In genomic region chr1:62709770-62710335, GRCm38 (mm10) we compare ENCODE assay signal across 15 mouse cellular contexts. TPM values are rescaled to one million over a fixed set of nuclear protein-coding genes. Genes with fewer than 3 reads are reported as not detected.
A peak's percentile ranks its signal among the peaks of the same experiment; 100 is the strongest.
DNase-seq lines count a peak whose midpoint lies in the region; ATAC-seq and TF ChIP-seq lines count a peak whose summit lies in the region.
"Had no signal": no experiment of that assay in that cellular context is flagged by ENCODE, and none has a peak within 500 bp of the region (broad histone marks: within the 10 kb centered on the region; RNA-seq: fewer than 3 reads in every experiment).

No protein-coding gene starts in this region.

- H3K27ac ChIP-seq in hindbrain, embryonic 12.5 days = no peak overlapping the region
- no peak overlapping the region for H3K27ac ChIP-seq in hindbrain, embryonic 10.5 days
- H3K27ac ChIP-seq in midbrain, embryonic 13.5 days = no peak overlapping the region
- H3K27ac ChIP-seq in midbrain, postnatal 0 days (ENCODE audit: low read depth, low read length) = no peak overlapping the region
- peak overlapping the region; percentile 45 for H3K27ac ChIP-seq in hindbrain, embryonic 16.5 days (ENCODE audit: low read depth, low read length)
- H3K27ac ChIP-seq in stomach, embryonic 14.5 days (ENCODE audit: low read length) = no peak overlapping the region; the same call in 1 of the 2 replicates
- H3K27ac ChIP-seq: liver, embryonic 15.5 days; midbrain, embryonic 12.5 days had no signal

- DNase-seq in hindbrain, embryonic 10.5 days (ENCODE audit: low spot score) = no peak
- no peak for DNase-seq in midbrain, postnatal 0 days (ENCODE audit: low spot score)
- no peak for DNase-seq in adrenal gland, postnatal 10 days
- no peak for DNase-seq in frontal cortex, postnatal 36 days (ENCODE audit: low spot score in 2 of 2)
- DNase-seq: adrenal gland, adult 8-10 months; gastrocnemius, postnatal 36 days had no signal

- no peaks in the 10 kb centered on the region for H3K36me3 ChIP-seq in hindbrain, embryonic 12.5 days
- H3K36me3 ChIP-seq in hindbrain, embryonic 10.5 days = no peaks in the 10 kb centered on the region
- no peaks in the 10 kb centered on the region for H3K36me3 ChIP-seq in midbrain, embryonic 13.5 days
- no peaks in the 10 kb centered on the region for H3K36me3 ChIP-seq in midbrain, postnatal 0 days (ENCODE audit: insufficient read depth, low read length)
- no peaks in the 10 kb centered on the region for H3K36me3 ChIP-seq in hindbrain, embryonic 16.5 days (ENCODE audit: control insufficient read depth, insufficient read depth, low read length)
- H3K36me3 ChIP-seq in stomach, embryonic 14.5 days (ENCODE audit: control insufficient read depth, insufficient read depth, low read length) = no peaks in the 10 kb centered on the region
- H3K36me3 ChIP-seq: liver, embryonic 15.5 days; midbrain, embryonic 12.5 days had no signal

- no peak for ATAC-seq in hindbrain, embryonic 12.5 days (ENCODE audit: low FRiP score)
- no peak for ATAC-seq in midbrain, embryonic 13.5 days
- no peak for ATAC-seq in midbrain, postnatal 0 days (ENCODE audit: low FRiP score)
- no peak for ATAC-seq in hindbrain, embryonic 16.5 days
- ATAC-seq in stomach, embryonic 14.5 days (ENCODE audit: insufficient number of reproducible peaks, insufficient read depth, low FRiP score, low read depth) = no peak
- ATAC-seq: Patski had no signal

- H3K4me3 ChIP-seq in hindbrain, embryonic 12.5 days = no peak overlapping the region; the same call in 1 of the 2 replicates
- no peak overlapping the region for H3K4me3 ChIP-seq in hindbrain, embryonic 10.5 days
- H3K4me3 ChIP-seq in midbrain, embryonic 13.5 days (replicated peaks) = no peak overlapping the region
- no peak overlapping the region for H3K4me3 ChIP-seq in midbrain, postnatal 0 days (ENCODE audit: low read depth, low read length)
- H3K4me3 ChIP-seq in hindbrain, embryonic 16.5 days (ENCODE audit: low read length) = no peak overlapping the region
- no peak overlapping the region for H3K4me3 ChIP-seq in stomach, embryonic 14.5 days (ENCODE audit: low read depth, low read length)
- H3K4me3 ChIP-seq: erythroblast, embryonic 14.5 days; liver, embryonic 15.5 days; midbrain, embryonic 12.5 days had no signal

- peaks cover 47% of the 10 kb centered on the region for H3K4me1 ChIP-seq in hindbrain, embryonic 12.5 days
- peaks cover 49% of the 10 kb centered on the region for H3K4me1 ChIP-seq in hindbrain, embryonic 10.5 days (replicated peaks)
- peaks cover 50% of the 10 kb centered on the region for H3K4me1 ChIP-seq in midbrain, embryonic 13.5 days (replicated peaks)
- H3K4me1 ChIP-seq in midbrain, postnatal 0 days (ENCODE audit: insufficient read depth, low read length) = peaks cover 11% of the 10 kb centered on the region; the same call in 1 of the 2 replicates
- peaks cover 27% of the 10 kb centered on the region for H3K4me1 ChIP-seq in hindbrain, embryonic 16.5 days (ENCODE audit: control insufficient read depth, insufficient read depth, low read depth, low read length)
- peaks cover 21% of the 10 kb centered on the region; the same call in 1 of the 2 replicates for H3K4me1 ChIP-seq in stomach, embryonic 14.5 days (ENCODE audit: control insufficient read depth, insufficient read depth, low read length)
- H3K4me1 ChIP-seq: liver, embryonic 15.5 days had no signal

- WGBS in hindbrain, embryonic 12.5 days = 42% methylated on average over 5 of the region's 5 CpGs
- 49% methylated on average over 5 of the region's 5 CpGs for WGBS in hindbrain, embryonic 10.5 days
- WGBS in midbrain, embryonic 13.5 days = 46% methylated on average over 5 of the region's 5 CpGs
- WGBS in midbrain, postnatal 0 days = 35% methylated on average over 5 of the region's 5 CpGs
- WGBS in hindbrain, embryonic 16.5 days = 30% methylated on average over 5 of the region's 5 CpGs
- 27% methylated on average over 5 of the region's 5 CpGs for WGBS in stomach, embryonic 14.5 days

- no peaks in the 10 kb centered on the region for H3K9me3 ChIP-seq in hindbrain, embryonic 12.5 days (replicated peaks)
- no peaks in the 10 kb centered on the region for H3K9me3 ChIP-seq in hindbrain, embryonic 10.5 days
- H3K9me3 ChIP-seq in midbrain, embryonic 13.5 days = no peaks in the 10 kb centered on the region
- no peaks in the 10 kb centered on the region for H3K9me3 ChIP-seq in midbrain, postnatal 0 days (ENCODE audit: low read length)
- no peaks in the 10 kb centered on the region for H3K9me3 ChIP-seq in hindbrain, embryonic 16.5 days (ENCODE audit: control insufficient read depth, low read length)
- no peaks in the 10 kb centered on the region for H3K9me3 ChIP-seq in stomach, embryonic 14.5 days (ENCODE audit: control insufficient read depth, low read depth, low read length)
- H3K9me3 ChIP-seq: liver, embryonic 15.5 days; midbrain, embryonic 12.5 days had no signal

- peak overlapping the region; percentile 95; the same call in 1 of the 2 replicates for H3K4me2 ChIP-seq in hindbrain, embryonic 12.5 days (replicated peaks)
- H3K4me2 ChIP-seq in midbrain, embryonic 13.5 days (replicated peaks) = peak overlapping the region; percentile 98; the same call in 1 of the 2 replicates
- no peak overlapping the region for H3K4me2 ChIP-seq in midbrain, postnatal 0 days (ENCODE audit: low read depth, low read length, poor library complexity, severe bottlenecking)
- peak overlapping the region; percentile 98 for H3K4me2 ChIP-seq in hindbrain, embryonic 16.5 days (ENCODE audit: low read length)
- H3K4me2 ChIP-seq in stomach, embryonic 14.5 days (replicated peaks; ENCODE audit: low read depth, low read length) = peak overlapping the region; percentile 12; the same call in 1 of the 2 replicates
- H3K4me2 ChIP-seq: liver, embryonic 15.5 days; midbrain, embryonic 12.5 days had no signal

- H3K9ac ChIP-seq in hindbrain, embryonic 12.5 days = no peak overlapping the region
- 0 out of 2 replicates have a peak overlapping the region, but pooled peaks have one; percentile 2 for H3K9ac ChIP-seq in midbrain, embryonic 13.5 days (replicated peaks)
- no peak overlapping the region for H3K9ac ChIP-seq in midbrain, postnatal 0 days (replicated peaks; ENCODE audit: low read length, poor library complexity, severe bottlenecking)
- H3K9ac ChIP-seq in hindbrain, embryonic 16.5 days (ENCODE audit: low read depth, low read length) = 0 out of 2 replicates have a peak overlapping the region, but pooled peaks have one; percentile 11
- H3K9ac ChIP-seq in stomach, embryonic 14.5 days (replicated peaks; ENCODE audit: low read depth, low read length) = no peak overlapping the region
- H3K9ac ChIP-seq: liver, embryonic 15.5 days; midbrain, embryonic 12.5 days had no signal

- no peak for TF ChIP-seq CTCF in midbrain, postnatal 0 days (IDR thresholded peaks at IDR 0.05)

- H3K27me3 ChIP-seq in hindbrain, embryonic 12.5 days = peaks cover 37% of the 10 kb centered on the region
- H3K27me3 ChIP-seq in hindbrain, embryonic 10.5 days (ENCODE audit: insufficient read depth, poor library complexity, severe bottlenecking) = peaks cover 61% of the 10 kb centered on the region
- H3K27me3 ChIP-seq in midbrain, embryonic 13.5 days = peaks cover 51% of the 10 kb centered on the region
- H3K27me3 ChIP-seq in midbrain, postnatal 0 days (ENCODE audit: insufficient read depth, low read length) = no peaks in the 10 kb centered on the region
- H3K27me3 ChIP-seq in hindbrain, embryonic 16.5 days (replicated peaks; ENCODE audit: control insufficient read depth, insufficient read depth, low read length) = no peaks in the 10 kb centered on the region; the same call in 1 of the 2 replicates
- H3K27me3 ChIP-seq in stomach, embryonic 14.5 days (ENCODE audit: control insufficient read depth, insufficient read depth, low read length) = 0 out of 2 replicates have a peak, but pooled peaks cover 2% of the 10 kb centered on the region
- H3K27me3 ChIP-seq: CH12.LX, Patski had no signal

RNA-seq across cellular contexts. Expression of gene Nrp2, which starts 6.8 kb away (rescaled TPM):
- polyA plus RNA-seq in hindbrain, embryonic 12.5 days (2016; fragmentation: Nextera tagmentation; extraction: Ambion mirVana) = 43.8 and 45.9 TPM in 2 replicates
- 21.8 and 23.1 TPM in 2 replicates for polyA plus RNA-seq in hindbrain, embryonic 10.5 days (2016; fragmentation: Nextera tagmentation; extraction: Ambion mirVana)
- polyA plus RNA-seq in midbrain, embryonic 13.5 days (2015; fragmentation: Nextera tagmentation; extraction: Ambion mirVana) = 15.9 and 18.7 TPM in 2 replicates
- total RNA-seq in midbrain, postnatal 0 days (2014; rRNA removed) = 56.7 and 60.1 TPM in 2 replicates
- polyA plus RNA-seq in midbrain, postnatal 0 days (2015; fragmentation: Nextera tagmentation; extraction: Ambion mirVana) = 14.0 and 17.1 TPM in 2 replicates
- 22.7 and 31.5 TPM in 2 replicates for polyA plus RNA-seq in hindbrain, embryonic 16.5 days (2015; fragmentation: Nextera tagmentation; extraction: Ambion mirVana)
- 39.9 and 45.6 TPM in 2 replicates for polyA plus RNA-seq in stomach, embryonic 14.5 days (2014; fragmentation: Nextera tagmentation; extraction: Ambion mirVana)
- 10 to 100 TPM; 43.2 to 58.5 TPM for total RNA-seq in adrenal gland, postnatal 10 days (2021)

Comparison
In these comparisons a context has a peak if more than half of its experiments do, and no peak if none do; other contexts are left out.
1. H3K9ac ChIP-seq: peak in midbrain, embryonic 13.5 days (single experiment) and hindbrain, embryonic 16.5 days (single experiment); none in hindbrain, embryonic 12.5 days (single experiment), midbrain, postnatal 0 days (single experiment) and stomach, embryonic 14.5 days (single experiment).